Mouse (Mus musculus) CH12F3 (cell line): Measurements from ENCODE around the gene Vmn2r88.
"Not testable (repeated sequence)": the region's sequence is repeated elsewhere in the genome, so short reads cannot be mapped to it uniquely, and the experiment has no call there.

Source experiments
- in situ Hi-C: fragments of 300-500 bp; cut with MboI; formaldehyde crosslinking; loops from 2 replicates; pipeline ENCODE4 v1.14.3; 2020; ENCODE audit warnings: low sequenced_read_pairs

The Vmn2r88 gene

GRCm38 (mm10) chr14:51410520-51410919 lies at the start of gene Vmn2r88:
Gene Vmn2r88 (plus strand): TSS chr14:51410820.
- in situ Hi-C loops: no loop called here

- in situ Hi-C loops: no loop called here
These were observed 49.2 kb upstream of the Vmn2r88 start, which contains the start of gene Gm7247 for GRCm38 (mm10) chr14:51361456-51361855. Gene Gm7247 (plus strand): TSS chr14:51361756.

GRCm38 (mm10) chr14:51382805-51383204 lies 27.8 kb upstream of the Vmn2r88 start:
- in situ Hi-C loops: no loop called here

- in situ Hi-C loops: no loop called here
These were observed 26.3 kb upstream of the Vmn2r88 start for GRCm38 (mm10) chr14:51384351-51384750.

- in situ Hi-C loops: no loop called here
These were observed 24.9 kb upstream of the Vmn2r88 start for GRCm38 (mm10) chr14:51385741-51386140.

GRCm38 (mm10) chr14:51387768-51388167 lies 22.9 kb upstream of the Vmn2r88 start:
- in situ Hi-C loops: no loop called here

GRCm38 (mm10) chr14:51388222-51388621 lies 22.4 kb upstream of the Vmn2r88 start:
- in situ Hi-C loops: no loop called here

- in situ Hi-C loops: no loop called here
These were observed 13.3 kb downstream of the Vmn2r88 start for GRCm38 (mm10) chr14:51423885-51424284.

GRCm38 (mm10) chr14:51430138-51430537 lies 19.5 kb downstream of the Vmn2r88 start:
- in situ Hi-C loops: not testable (repeated sequence)

- in situ Hi-C loops: no loop called here
These were observed 23.9 kb downstream of the Vmn2r88 start for GRCm38 (mm10) chr14:51434546-51434945.

GRCm38 (mm10) chr14:51435020-51435419 lies 24.4 kb downstream of the Vmn2r88 start:
- in situ Hi-C loops: no loop called here

GRCm38 (mm10) chr14:51438955-51439354 lies 28.3 kb downstream of the Vmn2r88 start:
- in situ Hi-C loops: no loop called here

GRCm38 (mm10) chr14:51451557-51451956 lies 40.9 kb downstream of the Vmn2r88 start, which contains the start of gene Vmn2r89:
Gene Vmn2r89 (plus strand): TSS chr14:51451857.
- in situ Hi-C loops: not testable (repeated sequence)
